Mouse (Mus musculus): ENCODE data around the gene Fbxw7.

GRCm38 (mm10) chr3:84816951-84817350 lies 1.9 kb downstream of the Fbxw7 start:
- TF ChIP-seq CTCF (IDR thresholded peaks at IDR 0.05; ENCODE audit: borderline replicate concordance, extremely low read depth, insufficient read depth, insufficient read length): no peak
- TF ChIP-seq POLR2A (IDR thresholded peaks at IDR 0.05; ENCODE audit: borderline replicate concordance, extremely low read depth, insufficient read depth, insufficient read length, poor library complexity, severe bottlenecking): no peak
